Mouse (Mus musculus): Measurements from ENCODE around the gene Scnn1b. TPM values are rescaled to one million over a fixed set of nuclear protein-coding genes. Genes with fewer than 3 reads are reported as not detected.

Scnn1b gene
- not detected in 2 replicates for polyA plus RNA-seq (2015; fragmentation: Nextera tagmentation; extraction: Ambion mirVana)

- Histone ChIP-seq H3K27me3 (peaks cover 37% of the 10 kb centered on the region), H3K4me3 (replicated peaks) (no peak within 1 kb of the TSS), H3K4me1 (replicated peaks) (no peaks in the 10 kb centered on the region), H3K27ac (no peak within 1 kb of the TSS), H3K9me3 (replicated peaks) (no peaks in the 10 kb centered on the region), H3K36me3 (no peaks in the 10 kb centered on the region), H3K9ac (no peak within 1 kb of the TSS), H3K4me2 (peak within 1 kb of the TSS; percentile 19; the same call in 1 of the 2 replicates)
- ATAC-seq (ENCODE audit: low read depth) (no peak), DNase-seq (no peak)
- 3% methylated on average over 42 of the region's 42 CpGs for WGBS (ENCODE audit: insufficient replicate concordance)
These were observed at the start of gene Scnn1b for GRCm38 (mm10) chr7:121864858-121865585. Scnn1b (plus strand) TSS chr7:121865038.

GRCm38 (mm10) chr7:121821632-121822031, 43.2 kb upstream of the Scnn1b start:
- H3K4me1 ChIP-seq (replicated peaks), result no peaks in the 10 kb centered on the region
- no peak for DNase-seq
- no peak for ATAC-seq (ENCODE audit: low read depth)
- no peak overlapping the region for H3K9ac ChIP-seq
- no peak overlapping the region for H3K27ac ChIP-seq
- no peaks in the 10 kb centered on the region for H3K27me3 ChIP-seq
- H3K4me3 ChIP-seq (replicated peaks), result no peak overlapping the region
- no peak overlapping the region for H3K4me2 ChIP-seq
- H3K36me3 ChIP-seq, result no peaks in the 10 kb centered on the region
- H3K9me3 ChIP-seq (replicated peaks), result no peaks in the 10 kb centered on the region
- WGBS (ENCODE audit: insufficient replicate concordance), result 73% methylated on average over 6 of the region's 6 CpGs

GRCm38 (mm10) chr7:121828481-121828880, 36.4 kb upstream of the Scnn1b start:
- DNase-seq (no peak), ATAC-seq (ENCODE audit: low read depth) (no peak)
- no peak overlapping the region for H3K4me2 ChIP-seq
- H3K27ac ChIP-seq, result no peak overlapping the region
- H3K36me3 ChIP-seq, result no peaks in the 10 kb centered on the region
- H3K9me3 ChIP-seq (replicated peaks), result no peaks in the 10 kb centered on the region
- no peak overlapping the region for H3K9ac ChIP-seq
- no peaks in the 10 kb centered on the region for H3K27me3 ChIP-seq
- no peak overlapping the region for H3K4me3 ChIP-seq (replicated peaks)
- 72% methylated on average over 1 of the region's 1 CpGs for WGBS (ENCODE audit: insufficient replicate concordance)
- H3K4me1 ChIP-seq (replicated peaks), result no peaks in the 10 kb centered on the region

GRCm38 (mm10) chr7:121835392-121835791, 29.4 kb upstream of the Scnn1b start:
- DNase-seq (no peak), ATAC-seq (ENCODE audit: low read depth) (no peak)
- H3K9me3 ChIP-seq (replicated peaks), result no peaks in the 10 kb centered on the region
- no peaks in the 10 kb centered on the region for H3K36me3 ChIP-seq
- 74% methylated on average over 7 of the region's 7 CpGs for WGBS (ENCODE audit: insufficient replicate concordance)
- H3K27me3 ChIP-seq, result no peaks in the 10 kb centered on the region
- H3K4me1 ChIP-seq (replicated peaks), result no peaks in the 10 kb centered on the region
- no peak overlapping the region for H3K4me3 ChIP-seq (replicated peaks)
- H3K4me2 ChIP-seq, result no peak overlapping the region
- no peak overlapping the region for H3K9ac ChIP-seq
- no peak overlapping the region for H3K27ac ChIP-seq

GRCm38 (mm10) chr7:121836827-121837226, 28.0 kb upstream of the Scnn1b start:
- H3K36me3 ChIP-seq, result no peaks in the 10 kb centered on the region
- H3K27me3 ChIP-seq, result no peaks in the 10 kb centered on the region
- 68% methylated on average over 7 of the region's 7 CpGs for WGBS (ENCODE audit: insufficient replicate concordance)
- no peak overlapping the region for H3K27ac ChIP-seq
- H3K4me3 ChIP-seq (replicated peaks), result no peak overlapping the region
- H3K9ac ChIP-seq, result no peak overlapping the region
- no peak overlapping the region for H3K4me2 ChIP-seq
- H3K4me1 ChIP-seq (replicated peaks), result no peaks in the 10 kb centered on the region
- no peak for DNase-seq
- no peak for ATAC-seq (ENCODE audit: low read depth)
- H3K9me3 ChIP-seq (replicated peaks), result no peaks in the 10 kb centered on the region

GRCm38 (mm10) chr7:121840810-121841209, 24.0 kb upstream of the Scnn1b start:
- Histone ChIP-seq H3K4me3 (replicated peaks) (no peak overlapping the region), H3K4me2 (no peak overlapping the region), H3K36me3 (no peaks in the 10 kb centered on the region), H3K9ac (no peak overlapping the region), H3K27me3 (no peaks in the 10 kb centered on the region), H3K27ac (no peak overlapping the region), H3K4me1 (replicated peaks) (no peaks in the 10 kb centered on the region), H3K9me3 (replicated peaks) (no peaks in the 10 kb centered on the region)
- DNase-seq (no peak), ATAC-seq (ENCODE audit: low read depth) (no peak)
- 62% methylated on average over 7 of the region's 7 CpGs for WGBS (ENCODE audit: insufficient replicate concordance)

- H3K27me3 ChIP-seq, result no peaks in the 10 kb centered on the region
- no peak overlapping the region for H3K4me2 ChIP-seq
These were observed 22.6 kb upstream of the Scnn1b start for GRCm38 (mm10) chr7:121842234-121842633.

GRCm38 (mm10) chr7:121845964-121846363, 18.9 kb upstream of the Scnn1b start:
- DNase-seq, result no peak
- Histone ChIP-seq H3K27ac (no peak overlapping the region), H3K4me2 (no peak overlapping the region), H3K4me1 (replicated peaks) (no peaks in the 10 kb centered on the region), H3K36me3 (no peaks in the 10 kb centered on the region), H3K9ac (no peak overlapping the region), H3K27me3 (no peaks in the 10 kb centered on the region), H3K9me3 (replicated peaks) (no peaks in the 10 kb centered on the region), H3K4me3 (replicated peaks) (no peak overlapping the region)
- no peak for ATAC-seq (ENCODE audit: low read depth)
- 57% methylated on average over 6 of the region's 6 CpGs for WGBS (ENCODE audit: insufficient replicate concordance)

More at GRCm38 (mm10) chr7:121842234-121842633, 22.6 kb upstream of the Scnn1b start:
- Histone ChIP-seq H3K4me1 (replicated peaks) (no peaks in the 10 kb centered on the region), H3K27ac (no peak overlapping the region), H3K36me3 (no peaks in the 10 kb centered on the region), H3K9ac (no peak overlapping the region), H3K4me3 (replicated peaks) (no peak overlapping the region), H3K9me3 (replicated peaks) (no peaks in the 10 kb centered on the region)
- ATAC-seq (ENCODE audit: low read depth), result no peak
- 51% methylated on average over 6 of the region's 6 CpGs for WGBS (ENCODE audit: insufficient replicate concordance)
- DNase-seq, result no peak

GRCm38 (mm10) chr7:121848537-121849168, 16.2 kb upstream of the Scnn1b start:
- no peaks in the 10 kb centered on the region for H3K4me1 ChIP-seq (replicated peaks)
- no peaks in the 10 kb centered on the region for H3K36me3 ChIP-seq
- DNase-seq (no peak), ATAC-seq (ENCODE audit: low read depth) (no peak)
- H3K27me3 ChIP-seq, result no peaks in the 10 kb centered on the region
- WGBS (ENCODE audit: insufficient replicate concordance), result 67% methylated on average over 9 of the region's 9 CpGs
- H3K9me3 ChIP-seq (replicated peaks), result no peaks in the 10 kb centered on the region
- no peak overlapping the region for H3K9ac ChIP-seq
- H3K27ac ChIP-seq, result no peak overlapping the region
- H3K4me2 ChIP-seq, result no peak overlapping the region
- H3K4me3 ChIP-seq (replicated peaks), result no peak overlapping the region

GRCm38 (mm10) chr7:121857177-121857884, 7.5 kb upstream of the Scnn1b start:
- no peak overlapping the region for H3K4me3 ChIP-seq (replicated peaks)
- no peaks in the 10 kb centered on the region for H3K27me3 ChIP-seq
- no peak overlapping the region for H3K4me2 ChIP-seq
- no peak overlapping the region for H3K27ac ChIP-seq
- H3K9ac ChIP-seq, result no peak overlapping the region
- H3K9me3 ChIP-seq (replicated peaks), result no peaks in the 10 kb centered on the region
- WGBS (ENCODE audit: insufficient replicate concordance), result 62% methylated on average over 11 of the region's 11 CpGs
- H3K4me1 ChIP-seq (replicated peaks), result no peaks in the 10 kb centered on the region
- H3K36me3 ChIP-seq, result no peaks in the 10 kb centered on the region
- DNase-seq, result no peak
- ATAC-seq (ENCODE audit: low read depth), result no peak

- no peak overlapping the region for H3K4me2 ChIP-seq
- WGBS (ENCODE audit: insufficient replicate concordance), result 62% methylated on average over 8 of the region's 8 CpGs
- no peak overlapping the region for H3K27ac ChIP-seq
- DNase-seq (no peak), ATAC-seq (ENCODE audit: low read depth) (no peak)
- H3K27me3 ChIP-seq, result peaks cover 8% of the 10 kb centered on the region
- no peak overlapping the region for H3K9ac ChIP-seq
- no peaks in the 10 kb centered on the region for H3K4me1 ChIP-seq (replicated peaks)
- H3K36me3 ChIP-seq, result no peaks in the 10 kb centered on the region
- H3K4me3 ChIP-seq (replicated peaks), result no peak overlapping the region
- H3K9me3 ChIP-seq (replicated peaks), result no peaks in the 10 kb centered on the region
These were observed 5.9 kb upstream of the Scnn1b start for GRCm38 (mm10) chr7:121858939-121859338.

Measured in liver, embryonic 13.5 days (tissue).